Mouse (Mus musculus) G1E (cell line): ENCODE data around the gene Gid8.

Source experiments
- CTCF ChIP-seq: IDR thresholded peaks from 2 replicates; pipeline ENCODE4 v1.5.1; 2012; ENCODE audit warnings: low read depth, low read length, inconsistent platforms, mixed read lengths
- GATA1 ChIP-seq: IDR thresholded peaks from 2 replicates; pipeline ENCODE4 v1.6.1; 2012; ENCODE audit warnings: borderline replicate concordance, low read length, inconsistent platforms, mixed read lengths
- GATA2 ChIP-seq: IDR thresholded peaks from 2 replicates; pipeline ENCODE4 v1.6.1; 2012; ENCODE audit warnings: low read depth, low read length, inconsistent platforms, borderline replicate concordance
- POLR2AphosphoS5 ChIP-seq: IDR thresholded peaks from 2 replicates; pipeline ENCODE4 v1.6.1; 2012; ENCODE audit warnings: low read depth, low read length, inconsistent platforms; ENCODE audit not compliant: insufficient replicate concordance
- TAL1 ChIP-seq: conservative IDR thresholded peaks from 2 replicates; pipeline ENCODE4 v1.6.1; 2012; ENCODE audit warnings: low read depth, low read length, inconsistent platforms, mixed read lengths

- TF ChIP-seq CTCF (no peak), TAL1 (no peak), POLR2AphosphoS5 (no peak), GATA2 (no peak), GATA1 (no peak)
These were observed 36.8 kb downstream of the Gid8 start for GRCm38 (mm10) chr2:180746569-180747192.
